Mouse (Mus musculus): ENCODE measurements around the gene Adcy2. TPM values are rescaled to one million over a fixed set of nuclear protein-coding genes. Genes with fewer than 3 reads are reported as not detected.

Gene Adcy2
- 14.1 and 15.2 TPM in 2 replicates for polyA plus RNA-seq (2015; fragmentation: Nextera tagmentation; extraction: Ambion mirVana)

DNA sequence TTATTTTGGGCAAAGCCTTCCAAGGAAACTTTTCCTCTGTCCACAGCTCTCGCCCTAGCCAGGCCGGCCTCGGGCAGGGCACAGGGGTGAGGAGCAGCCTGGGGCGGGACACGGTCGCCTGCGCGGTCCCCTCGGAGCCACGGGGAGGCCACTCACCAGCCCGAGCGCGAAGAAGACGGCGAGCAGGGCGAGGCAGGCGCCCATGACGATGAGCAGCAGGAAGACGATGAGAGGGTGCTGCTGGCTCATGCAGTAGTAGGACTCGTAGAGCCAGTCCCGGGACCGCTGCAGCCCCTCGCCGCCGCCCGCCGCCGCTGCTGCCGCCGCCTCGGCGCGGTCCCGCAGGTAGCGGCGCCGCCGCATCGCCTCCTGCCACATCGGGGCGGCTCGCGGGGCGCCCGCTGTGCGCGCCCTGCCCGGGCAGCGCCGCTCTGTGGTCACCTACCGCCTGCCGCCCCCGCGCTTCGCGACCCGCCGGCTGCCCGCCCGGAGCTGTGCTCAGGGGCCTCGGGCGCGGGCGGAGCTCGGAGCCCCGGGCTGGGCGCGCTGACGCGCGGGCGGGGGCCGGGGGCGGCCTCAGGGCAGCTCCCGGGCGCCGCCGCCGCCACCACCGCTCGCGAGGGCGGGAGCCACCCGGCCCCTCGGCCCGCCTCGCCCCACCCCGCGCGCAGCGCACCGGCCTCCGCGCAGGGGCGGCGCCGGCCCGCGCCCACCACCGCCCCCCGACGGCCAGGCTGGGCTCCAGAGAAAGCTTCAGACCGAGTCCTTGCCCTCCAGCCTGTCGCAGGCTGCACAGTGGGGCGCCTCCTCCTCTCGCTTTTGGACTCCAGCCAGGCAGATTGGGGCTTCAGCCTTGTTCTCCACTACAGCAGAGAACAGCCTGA lies at the start of gene Adcy2:
TSS of gene Adcy2 (minus strand) at position 624 of the 884 bp plus-strand sequence.
- Histone ChIP-seq H3K4me2 (peak within 1 kb of the TSS; percentile 94), H3K9me3 (no peaks in the 10 kb centered on the region), H3K36me3 (no peaks in the 10 kb centered on the region), H3K27me3 (peaks cover 16% of the 10 kb centered on the region; the same call in 1 of the 2 replicates), H3K9ac (peak within 1 kb of the TSS; percentile 83), H3K27ac (replicated peaks) (peak within 1 kb of the TSS; percentile 79), H3K4me1 (replicated peaks) (peaks cover 44% of the 10 kb centered on the region), H3K4me3 (peak within 1 kb of the TSS; percentile 69)
- 1% methylated on average over 80 of the region's 106 CpGs for WGBS
- ATAC-seq (ENCODE audit: low read depth), result peak; percentile 87

DNA sequence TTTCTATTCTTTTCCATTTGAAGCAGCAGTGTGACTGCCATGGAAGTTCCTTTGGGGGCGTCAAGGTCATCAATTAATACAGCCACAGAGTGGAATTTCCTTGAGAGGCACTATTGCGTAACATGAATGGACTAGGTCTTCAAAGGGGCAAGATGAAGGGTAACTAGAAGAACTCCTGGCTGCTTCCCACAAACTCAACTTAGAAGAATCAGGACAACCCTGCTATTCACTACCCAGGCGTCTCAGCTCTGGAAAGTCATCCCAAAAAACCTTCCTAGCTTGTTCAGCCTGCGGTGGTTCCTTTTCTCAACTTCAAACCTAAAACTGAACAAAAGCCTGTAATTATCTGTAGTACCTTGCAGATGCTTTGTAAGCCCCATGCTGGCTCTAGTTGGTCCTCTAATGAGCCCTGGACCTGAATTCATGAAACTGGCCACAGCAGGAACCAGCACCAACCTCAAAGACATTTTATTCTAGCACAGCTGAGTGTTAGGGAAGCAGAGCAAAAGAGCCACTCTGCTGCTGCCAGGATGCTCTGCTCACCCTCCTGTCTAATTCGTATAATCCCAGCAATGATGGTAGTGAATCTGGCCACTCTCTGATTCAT lies 37.8 kb upstream of the Adcy2 start:
- ATAC-seq (ENCODE audit: low read depth), result no peak
- 88% methylated on average over 5 of the region's 5 CpGs for WGBS
- no peak overlapping the region for H3K27ac ChIP-seq (replicated peaks)
- H3K4me1 ChIP-seq (replicated peaks), result no peaks in the 10 kb centered on the region
- H3K4me3 ChIP-seq, result no peak overlapping the region
- no peaks in the 10 kb centered on the region for H3K9me3 ChIP-seq
- H3K4me2 ChIP-seq, result no peak overlapping the region
- H3K9ac ChIP-seq, result no peak overlapping the region
- H3K36me3 ChIP-seq, result no peaks in the 10 kb centered on the region
- no peaks in the 10 kb centered on the region for H3K27me3 ChIP-seq

DNA sequence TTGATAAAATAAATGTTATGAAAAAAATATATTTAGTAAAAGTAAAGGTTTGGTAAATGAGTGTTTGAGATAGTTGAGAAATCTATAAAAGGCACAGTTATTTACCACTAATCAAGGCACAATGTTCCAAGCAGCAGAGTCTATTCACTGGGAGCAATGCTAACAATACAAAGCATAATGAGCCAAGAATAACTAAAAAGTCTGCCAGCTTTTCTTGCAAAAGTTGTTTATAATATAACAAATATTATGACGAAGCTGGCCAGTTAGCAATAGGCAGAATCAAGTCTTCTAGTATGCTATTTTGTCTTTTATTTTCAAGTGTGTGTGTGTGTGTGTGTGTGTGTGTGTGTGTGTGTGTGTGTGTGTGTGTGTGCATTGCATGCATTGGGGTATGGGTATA lies 35.3 kb upstream of the Adcy2 start:
- Histone ChIP-seq H3K9ac (no peak overlapping the region), H3K27ac (replicated peaks) (no peak overlapping the region)
- WGBS, result 90% methylated on average over 1 of the region's 1 CpGs

DNA sequence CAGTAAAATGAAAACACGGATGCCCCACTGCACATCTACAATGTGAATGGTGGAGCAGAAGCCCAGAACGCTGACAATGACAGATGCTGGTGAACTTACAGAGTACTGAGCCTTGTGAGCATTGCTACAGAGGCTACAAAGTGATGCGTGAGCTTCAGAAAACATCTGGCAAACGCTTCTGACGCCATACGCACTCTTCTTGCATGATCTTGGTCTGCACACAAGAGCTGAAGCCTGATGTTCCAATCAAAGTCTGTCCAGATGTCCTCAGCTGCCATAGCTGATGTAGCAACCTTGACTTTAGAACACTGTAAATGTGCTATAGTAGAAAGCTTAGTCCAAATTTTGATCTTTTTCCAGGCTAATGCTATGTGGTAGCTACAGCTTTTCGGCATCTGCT lies 34.2 kb upstream of the Adcy2 start:
- no peaks in the 10 kb centered on the region for H3K36me3 ChIP-seq
- no peak overlapping the region for H3K4me2 ChIP-seq
- WGBS, result 84% methylated on average over 7 of the region's 7 CpGs
- H3K27ac ChIP-seq (replicated peaks), result no peak overlapping the region
- H3K4me1 ChIP-seq (replicated peaks), result no peaks in the 10 kb centered on the region
- H3K4me3 ChIP-seq, result no peak overlapping the region
- ATAC-seq (ENCODE audit: low read depth), result no peak
- H3K27me3 ChIP-seq, result no peaks in the 10 kb centered on the region
- no peaks in the 10 kb centered on the region for H3K9me3 ChIP-seq
- H3K9ac ChIP-seq, result no peak overlapping the region

More for the DNA sequence above, 35.3 kb upstream of the Adcy2 start:
- Histone ChIP-seq H3K4me2 (no peak overlapping the region), H3K4me3 (no peak overlapping the region), H3K27me3 (no peaks in the 10 kb centered on the region), H3K4me1 (replicated peaks) (no peaks in the 10 kb centered on the region), H3K9me3 (no peaks in the 10 kb centered on the region), H3K36me3 (no peaks in the 10 kb centered on the region)
- no peak for ATAC-seq (ENCODE audit: low read depth)

DNA sequence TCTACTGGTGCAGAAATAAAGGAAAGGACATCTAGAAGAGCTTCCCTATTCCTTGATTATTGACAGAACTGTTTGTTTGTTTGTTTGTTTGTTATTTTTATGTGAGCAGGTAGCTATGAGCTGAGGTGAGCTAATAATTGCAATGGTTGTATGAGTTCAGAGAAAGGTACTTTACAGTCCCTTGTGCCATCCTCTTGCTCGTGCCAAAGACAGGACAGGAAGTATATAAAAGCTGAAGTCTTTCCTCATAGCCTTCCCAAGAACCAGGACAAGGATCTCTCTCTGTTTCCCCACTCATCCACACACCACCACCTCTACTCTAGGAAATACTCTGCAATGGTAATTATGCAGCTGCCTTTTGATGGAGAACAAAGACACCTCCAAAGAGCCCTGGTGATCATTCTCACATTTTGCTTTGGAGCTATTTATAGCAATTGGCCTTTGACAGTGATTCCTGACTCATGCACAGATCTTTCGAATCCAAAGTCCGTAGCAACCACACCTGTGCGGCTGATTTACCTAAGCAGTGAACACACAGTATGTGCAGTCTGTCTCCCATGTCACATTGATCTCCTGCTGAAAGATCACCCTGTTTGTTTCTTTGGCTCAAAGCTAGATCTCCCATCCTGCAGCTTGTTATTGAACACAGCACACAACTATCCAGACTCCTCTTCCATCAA lies 29.9 kb upstream of the Adcy2 start:
- Histone ChIP-seq H3K36me3 (no peaks in the 10 kb centered on the region), H3K27me3 (no peaks in the 10 kb centered on the region), H3K4me3 (no peak overlapping the region), H3K27ac (replicated peaks) (no peak overlapping the region), H3K9me3 (no peaks in the 10 kb centered on the region), H3K4me1 (replicated peaks) (no peaks in the 10 kb centered on the region), H3K4me2 (no peak overlapping the region), H3K9ac (no peak overlapping the region)
- 78% methylated on average over 4 of the region's 4 CpGs for WGBS
- ATAC-seq (ENCODE audit: low read depth), result no peak

- H3K9me3 ChIP-seq, result no peaks in the 10 kb centered on the region
- H3K4me3 ChIP-seq, result no peak overlapping the region
- H3K4me1 ChIP-seq (replicated peaks), result no peaks in the 10 kb centered on the region
- no peak overlapping the region for H3K9ac ChIP-seq
- H3K36me3 ChIP-seq, result no peaks in the 10 kb centered on the region
- no peak overlapping the region for H3K27ac ChIP-seq (replicated peaks)
- no peaks in the 10 kb centered on the region for H3K27me3 ChIP-seq
- 37% methylated on average over 2 of the region's 2 CpGs for WGBS
- no peak for ATAC-seq (ENCODE audit: low read depth)
- no peak overlapping the region for H3K4me2 ChIP-seq
These were observed 25.6 kb upstream of the Adcy2 start for GRCm38 (mm10) chr13:69024964-69025363.

GRCm38 (mm10) chr13:69023239-69023638 lies 23.9 kb upstream of the Adcy2 start:
- no peak for ATAC-seq (ENCODE audit: low read depth)
- 94% methylated on average over 2 of the region's 2 CpGs for WGBS
- Histone ChIP-seq H3K36me3 (no peaks in the 10 kb centered on the region), H3K27me3 (no peaks in the 10 kb centered on the region), H3K4me2 (no peak overlapping the region), H3K4me1 (replicated peaks) (no peaks in the 10 kb centered on the region), H3K27ac (replicated peaks) (no peak overlapping the region), H3K4me3 (no peak overlapping the region), H3K9ac (no peak overlapping the region), H3K9me3 (no peaks in the 10 kb centered on the region)

DNA sequence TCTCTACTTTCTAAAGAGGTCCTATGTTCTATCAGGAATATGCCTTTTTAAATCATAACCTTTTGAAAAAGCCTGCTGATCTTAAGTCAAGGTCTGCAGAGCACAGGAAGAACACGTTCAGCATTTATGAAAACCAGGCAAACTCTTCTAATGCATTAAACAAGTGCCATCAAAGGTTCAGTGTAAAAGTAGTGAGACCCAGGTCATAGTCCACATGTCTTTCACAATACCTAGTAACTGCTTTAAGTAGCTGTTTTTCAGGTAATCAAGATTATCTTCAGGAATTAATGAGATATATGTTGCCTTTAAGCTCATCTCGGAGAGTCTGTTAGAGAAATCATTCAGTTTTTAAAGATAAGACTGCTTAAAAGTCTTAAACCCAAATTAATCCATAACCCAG lies 21.2 kb upstream of the Adcy2 start:
- no peaks in the 10 kb centered on the region for H3K9me3 ChIP-seq
- 87% methylated on average over 2 of the region's 2 CpGs for WGBS
- no peak for ATAC-seq (ENCODE audit: low read depth)

GRCm38 (mm10) chr13:69006915-69007314 lies 7.6 kb upstream of the Adcy2 start:
- Histone ChIP-seq H3K9ac (no peak overlapping the region), H3K9me3 (no peaks in the 10 kb centered on the region), H3K4me3 (no peak overlapping the region), H3K4me1 (replicated peaks) (0 out of 2 replicates have a peak, but pooled peaks cover 6% of the 10 kb centered on the region), H3K4me2 (no peak overlapping the region), H3K27ac (replicated peaks) (no peak overlapping the region), H3K27me3 (no peaks in the 10 kb centered on the region), H3K36me3 (no peaks in the 10 kb centered on the region)
- no peak for ATAC-seq (ENCODE audit: low read depth)
- WGBS, result 79% methylated on average over 5 of the region's 5 CpGs

More for the DNA sequence above, 21.2 kb upstream of the Adcy2 start:
- Histone ChIP-seq H3K4me3 (no peak overlapping the region), H3K4me2 (no peak overlapping the region), H3K27me3 (no peaks in the 10 kb centered on the region), H3K9ac (no peak overlapping the region), H3K27ac (replicated peaks) (no peak overlapping the region), H3K36me3 (no peaks in the 10 kb centered on the region), H3K4me1 (replicated peaks) (0 out of 2 replicates have a peak, but pooled peaks cover 2% of the 10 kb centered on the region)

GRCm38 (mm10) chr13:69006091-69006490 lies 6.8 kb upstream of the Adcy2 start:
- WGBS, result 89% methylated on average over 4 of the region's 4 CpGs

GRCm38 (mm10) chr13:69004406-69004805 lies 5.1 kb upstream of the Adcy2 start:
- Histone ChIP-seq H3K36me3 (no peaks in the 10 kb centered on the region), H3K27me3 (0 out of 2 replicates have a peak, but pooled peaks cover 5% of the 10 kb centered on the region), H3K4me1 (replicated peaks) (peaks cover 13% of the 10 kb centered on the region), H3K9ac (no peak overlapping the region), H3K9me3 (no peaks in the 10 kb centered on the region), H3K4me2 (no peak overlapping the region), H3K4me3 (no peak overlapping the region), H3K27ac (replicated peaks) (no peak overlapping the region)
- 87% methylated on average over 4 of the region's 4 CpGs for WGBS
- ATAC-seq (ENCODE audit: low read depth), result no peak

More at GRCm38 (mm10) chr13:69006091-69006490, 6.8 kb upstream of the Adcy2 start:
- H3K4me2 ChIP-seq, result no peak overlapping the region
- H3K36me3 ChIP-seq, result no peaks in the 10 kb centered on the region
- 0 out of 2 replicates have a peak, but pooled peaks cover 6% of the 10 kb centered on the region for H3K4me1 ChIP-seq (replicated peaks)
- no peak overlapping the region for H3K4me3 ChIP-seq
- H3K27ac ChIP-seq (replicated peaks), result no peak overlapping the region
- H3K27me3 ChIP-seq, result no peaks in the 10 kb centered on the region
- H3K9me3 ChIP-seq, result no peaks in the 10 kb centered on the region
- H3K9ac ChIP-seq, result no peak overlapping the region
- no peak for ATAC-seq (ENCODE audit: low read depth)

GRCm38 (mm10) chr13:69002631-69003030 lies 3.3 kb upstream of the Adcy2 start:
- ATAC-seq (ENCODE audit: low read depth), result no peak
- H3K27ac ChIP-seq (replicated peaks), result no peak overlapping the region
- no peaks in the 10 kb centered on the region for H3K9me3 ChIP-seq
- 70% methylated on average over 5 of the region's 5 CpGs for WGBS
- H3K9ac ChIP-seq, result no peak overlapping the region
- no peak overlapping the region for H3K4me3 ChIP-seq
- peaks cover 6% of the 10 kb centered on the region; the same call in 1 of the 2 replicates for H3K27me3 ChIP-seq
- no peak overlapping the region for H3K4me2 ChIP-seq
- peaks cover 26% of the 10 kb centered on the region for H3K4me1 ChIP-seq (replicated peaks)
- H3K36me3 ChIP-seq, result no peaks in the 10 kb centered on the region

Data from neural tube, embryonic 13.5 days (tissue).